Mouse (Mus musculus) limb, embryonic 10.5 days (tissue): Measurements from ENCODE around the gene Ccdc60. TPM values are rescaled to one million over a fixed set of nuclear protein-coding genes. Genes with fewer than 3 reads are reported as not detected.
"Not testable (repeated sequence)": the region's sequence is repeated elsewhere in the genome, so short reads cannot be mapped to it uniquely, and the experiment has no call there.

Experiments
- DNase-seq: peaks from one replicate; pipeline ENCODE4 v3.0.0-alpha.2; 2017; ENCODE audit warnings: low spot score
- H3K27ac ChIP-seq: fragments of 300-500 bp; sonication (generic); 2 replicates; pipeline ENCODE4 v1.5.1; 2016; ENCODE audit warnings: mild to moderate bottlenecking
- H3K27me3 ChIP-seq: fragments of 300-500 bp; sonication (generic); 2 replicates; pipeline ENCODE4 v1.6.1; 2016; ENCODE audit warnings: low read depth, mild to moderate bottlenecking; ENCODE audit not compliant: poor library complexity, severe bottlenecking
- H3K36me3 ChIP-seq: fragments of 300-500 bp; sonication (generic); 2 replicates; pipeline ENCODE4 v1.6.1; 2016; ENCODE audit warnings: mild to moderate bottlenecking, moderate library complexity
- H3K4me1 ChIP-seq: fragments of 300-500 bp; sonication (generic); 2 replicates; pipeline ENCODE4 v1.6.1; 2016
- H3K4me3 ChIP-seq: fragments of 300-500 bp; sonication (generic); 2 replicates; pipeline ENCODE4 v1.5.1; 2016; ENCODE audit warnings: mild to moderate bottlenecking, moderate library complexity
- H3K9me3 ChIP-seq: fragments of 300-500 bp; sonication (generic); replicated peaks from 2 replicates; pipeline ENCODE4 v1.6.1; 2016; ENCODE audit warnings: mild to moderate bottlenecking
- WGBS: fragments of 180-500 bp; shearing (Covaris S2); methylation state at CpG from one replicate; pipeline ENCODE4 v1.1.7; 2016; 5-methylcytosine and 5-hydroxymethylcytosine counted together
- polyA plus RNA-seq: library from polyadenylated mRNA; unstranded; fragments of >200 nt; fragmentation: Nextera tagmentation; extraction: Ambion mirVana; gene quantifications from 2 replicates; pipeline ENCODE4 v1.2.1, GENCODE M21; 2016

Gene Ccdc60
- polyA plus RNA-seq, 1 experiment from 2014 or later, result 1.1 TPM

- not testable (repeated sequence) for DNase-seq, H3K4me1 ChIP-seq, H3K36me3 ChIP-seq, H3K27ac ChIP-seq, H3K9me3 ChIP-seq, H3K4me3 ChIP-seq
- H3K27me3 ChIP-seq, result peaks cover 25% of the 10 kb centered on the region
Measured at GRCm38 (mm10) chr5:116146446-116146845, 142.3 kb downstream of the Ccdc60 start.

DNA sequence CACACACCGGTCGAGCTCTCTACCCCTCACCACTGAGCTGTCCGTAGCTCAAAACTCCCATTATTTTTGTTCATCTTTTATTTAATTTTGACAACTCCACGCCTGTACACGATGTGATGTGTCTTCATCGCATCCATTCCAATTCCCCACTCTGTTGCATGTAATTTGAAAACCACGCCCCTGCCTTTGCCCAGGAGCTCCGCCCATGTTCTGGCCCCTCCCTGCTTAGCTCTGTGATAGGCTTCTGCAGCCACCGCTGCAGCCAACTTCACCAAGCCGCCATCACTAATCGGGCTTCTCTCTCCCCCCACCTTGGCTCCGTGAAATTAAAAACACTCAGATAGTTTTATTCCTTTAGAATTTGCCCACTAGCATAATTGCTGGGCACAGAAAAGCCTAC is 144.1 kb downstream of the Ccdc60 start:
- no peak overlapping the region for H3K4me3 ChIP-seq
- no peak overlapping the region for H3K27ac ChIP-seq
- H3K9me3 ChIP-seq, result no peaks in the 10 kb centered on the region
- 66% methylated on average over 12 of the region's 12 CpGs for WGBS
- peaks cover 25% of the 10 kb centered on the region for H3K27me3 ChIP-seq
- no peaks in the 10 kb centered on the region for H3K36me3 ChIP-seq
- H3K4me1 ChIP-seq, result no peaks in the 10 kb centered on the region
- no peak for DNase-seq

- no peak overlapping the region for H3K27ac ChIP-seq
Measured at GRCm38 (mm10) chr5:116140682-116141081, 148.1 kb downstream of the Ccdc60 start.

DNA sequence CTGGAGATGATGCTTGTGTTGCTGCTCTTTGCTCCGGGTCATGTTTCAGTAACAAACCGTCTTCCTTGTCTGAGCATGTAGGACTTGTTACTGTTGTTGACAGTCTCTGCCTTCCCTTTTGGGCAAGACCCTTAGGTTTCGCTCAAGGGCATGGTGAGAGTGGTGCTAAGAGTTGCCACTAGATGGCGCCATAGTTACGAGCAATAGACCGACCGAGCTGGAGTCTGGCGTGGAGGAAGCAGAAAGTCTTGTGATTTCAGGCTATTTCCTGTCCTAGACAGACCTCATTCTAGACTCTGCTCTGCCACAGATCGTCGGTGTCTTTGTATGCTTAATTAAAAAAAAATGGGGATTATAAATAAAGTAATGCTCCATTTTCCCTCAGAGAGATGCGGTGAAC is 165.4 kb downstream of the Ccdc60 start:
- H3K36me3 ChIP-seq, result no peaks in the 10 kb centered on the region
- peak; percentile 83 for DNase-seq
- H3K27ac ChIP-seq, result 0 out of 2 replicates have a peak overlapping the region, but pooled peaks have one; percentile 9
- WGBS, result 12% methylated on average over 11 of the region's 11 CpGs
- H3K9me3 ChIP-seq, result no peaks in the 10 kb centered on the region
- no peak overlapping the region for H3K4me3 ChIP-seq
- H3K27me3 ChIP-seq, result no peaks in the 10 kb centered on the region
- H3K4me1 ChIP-seq, result no peaks in the 10 kb centered on the region

More at GRCm38 (mm10) chr5:116140682-116141081, 148.1 kb downstream of the Ccdc60 start:
- no peak for DNase-seq
- no peaks in the 10 kb centered on the region for H3K4me1 ChIP-seq
- no peaks in the 10 kb centered on the region for H3K9me3 ChIP-seq
- H3K36me3 ChIP-seq, result no peaks in the 10 kb centered on the region
- WGBS, result 23% methylated on average over 2 of the region's 2 CpGs
- H3K27me3 ChIP-seq, result peaks cover 25% of the 10 kb centered on the region
- no peak overlapping the region for H3K4me3 ChIP-seq

DNA sequence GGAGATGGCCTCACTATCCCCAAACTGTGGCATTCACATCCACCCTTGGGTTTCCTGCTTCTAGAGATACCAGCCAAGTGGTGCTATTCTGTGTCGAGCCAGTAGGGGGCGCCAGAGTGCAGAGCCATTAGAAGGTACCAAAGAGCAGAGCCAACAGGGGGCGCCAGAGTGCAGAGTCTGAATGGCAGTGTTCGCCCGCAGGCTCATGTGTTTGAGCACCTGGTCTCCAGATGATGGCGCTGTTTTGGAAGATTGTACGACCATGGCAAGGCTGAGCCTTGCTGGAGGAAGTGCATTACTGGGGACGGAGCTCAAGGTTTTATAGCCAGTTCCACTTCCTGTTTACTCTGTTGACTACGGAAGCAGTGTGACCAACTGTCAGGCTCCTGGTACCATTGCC is 172.2 kb downstream of the Ccdc60 start:
- H3K27me3 ChIP-seq, result no peaks in the 10 kb centered on the region
- WGBS, result 47% methylated on average over 9 of the region's 9 CpGs
- H3K4me3 ChIP-seq, result no peak overlapping the region
- H3K27ac ChIP-seq, result no peak overlapping the region
- peak; percentile 73 for DNase-seq
- H3K36me3 ChIP-seq, result no peaks in the 10 kb centered on the region
- H3K9me3 ChIP-seq, result no peaks in the 10 kb centered on the region
- no peaks in the 10 kb centered on the region for H3K4me1 ChIP-seq

DNA sequence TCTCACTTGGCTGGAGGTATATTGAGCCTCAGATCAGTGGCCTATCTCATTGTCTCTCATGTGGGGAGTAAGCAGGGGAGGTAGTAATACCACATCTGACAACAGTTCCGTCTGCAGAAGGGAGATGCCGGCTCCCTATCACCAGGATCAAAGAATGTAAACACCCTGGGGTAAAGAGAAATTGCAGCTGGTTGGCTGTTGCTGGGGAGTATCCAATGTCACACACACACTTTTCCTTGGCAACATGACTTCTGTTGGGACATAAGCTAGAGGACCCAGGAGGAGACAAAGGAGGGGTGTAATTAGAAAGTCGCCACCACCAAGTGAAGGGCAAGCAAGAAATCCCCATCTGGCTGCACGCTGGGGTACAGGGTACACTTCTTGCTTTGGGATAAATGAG is 172.7 kb downstream of the Ccdc60 start:
- Histone ChIP-seq H3K27ac (no peak overlapping the region), H3K4me1 (no peaks in the 10 kb centered on the region), H3K4me3 (no peak overlapping the region), H3K36me3 (no peaks in the 10 kb centered on the region), H3K27me3 (no peaks in the 10 kb centered on the region), H3K9me3 (no peaks in the 10 kb centered on the region)
- 58% methylated on average over 4 of the region's 4 CpGs for WGBS
- DNase-seq, result no peak

DNA sequence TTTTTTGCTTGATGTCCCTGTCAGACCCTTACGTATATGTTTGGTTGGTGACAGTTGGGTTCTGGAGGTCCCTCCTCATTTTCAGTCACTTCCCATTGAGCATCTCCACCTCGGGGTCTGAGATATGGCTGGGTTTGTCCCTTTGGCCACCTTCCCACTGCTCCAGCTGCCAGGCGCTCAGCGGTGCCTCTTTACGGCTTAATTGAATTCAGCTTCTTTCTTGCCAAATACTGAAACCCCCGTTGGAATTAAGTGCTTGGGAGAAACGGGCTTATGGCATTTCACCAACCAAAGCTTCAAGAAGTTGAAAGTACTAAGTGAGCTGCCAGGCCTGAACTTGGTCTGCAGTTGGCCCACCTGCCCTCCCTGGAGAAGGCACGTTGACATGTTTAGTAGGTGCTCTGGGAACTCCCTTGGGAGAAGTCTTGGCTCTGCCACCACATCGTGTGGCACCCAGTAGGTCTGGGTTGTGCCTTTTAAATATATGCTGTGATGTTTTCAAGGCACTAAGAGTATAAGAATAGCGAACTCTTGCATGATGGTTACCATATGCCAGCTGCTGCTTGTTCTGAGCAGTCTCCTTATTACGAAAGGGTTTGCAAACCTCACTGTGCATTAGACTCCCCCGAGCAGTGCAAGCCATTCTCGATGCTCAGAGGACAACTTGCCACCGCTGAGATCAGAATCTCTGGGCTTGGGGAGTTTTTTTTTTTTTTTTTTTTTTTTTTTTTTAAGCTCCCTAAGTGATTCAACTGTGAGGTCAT is 173.5 kb downstream of the Ccdc60 start:
- no peak overlapping the region for H3K4me3 ChIP-seq
- no peaks in the 10 kb centered on the region for H3K36me3 ChIP-seq
- H3K9me3 ChIP-seq, result no peaks in the 10 kb centered on the region
- WGBS, result 74% methylated on average over 14 of the region's 14 CpGs
- no peak overlapping the region for H3K27ac ChIP-seq
- H3K4me1 ChIP-seq, result no peaks in the 10 kb centered on the region
- no peak for DNase-seq
- no peaks in the 10 kb centered on the region for H3K27me3 ChIP-seq

DNA sequence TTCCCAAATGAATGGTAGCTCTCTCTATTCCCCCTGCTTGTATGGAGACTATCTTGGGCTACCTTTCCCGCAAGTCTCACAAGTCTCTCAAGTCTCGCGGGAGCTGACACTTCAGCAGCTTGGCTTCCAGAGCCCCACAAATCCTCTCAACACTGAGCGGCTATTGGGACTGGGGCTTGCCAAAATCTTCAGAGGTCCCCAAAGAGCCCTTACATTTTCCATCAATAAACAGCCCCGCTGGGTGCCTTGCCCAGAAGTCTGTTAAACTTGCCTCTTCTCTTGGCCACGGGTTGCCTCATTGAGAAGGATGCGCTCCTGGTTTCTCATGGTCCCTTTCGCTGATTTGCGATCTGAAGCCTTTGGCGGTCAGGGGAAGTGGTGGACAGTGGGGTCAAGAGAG is 180.1 kb downstream of the Ccdc60 start:
- DNase-seq, result no peak

DNA sequence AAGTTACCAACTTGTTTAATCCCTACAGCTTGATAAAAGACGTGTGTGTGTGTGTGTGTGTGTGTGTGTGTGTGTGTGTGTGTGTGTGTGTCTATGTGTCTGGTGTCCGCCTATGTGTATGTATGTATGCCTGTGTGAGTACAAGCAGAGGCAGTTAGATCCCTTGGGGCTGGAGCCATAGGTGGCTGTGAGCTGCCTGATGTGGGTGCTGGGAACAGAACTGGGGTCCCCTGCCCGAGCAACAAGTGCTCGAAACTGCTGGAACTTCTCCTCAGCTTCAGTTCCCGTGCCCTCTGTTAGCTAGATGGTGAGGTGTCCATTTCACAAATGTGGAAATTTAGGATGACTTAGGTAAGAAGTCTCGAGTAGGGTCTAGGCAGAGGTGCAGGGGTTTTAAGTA is 204.6 kb downstream of the Ccdc60 start:
- Histone ChIP-seq H3K4me1 (peaks cover 9% of the 10 kb centered on the region; the same call in 1 of the 2 replicates), H3K4me3 (no peak overlapping the region), H3K9me3 (no peaks in the 10 kb centered on the region), H3K27ac (no peak overlapping the region), H3K36me3 (no peaks in the 10 kb centered on the region), H3K27me3 (peaks cover 34% of the 10 kb centered on the region)
- 89% methylated on average over 6 of the region's 6 CpGs for WGBS
- DNase-seq, result no peak

More for the DNA sequence above, 180.1 kb downstream of the Ccdc60 start:
- WGBS, result 92% methylated on average over 10 of the region's 10 CpGs
- no peaks in the 10 kb centered on the region for H3K9me3 ChIP-seq
- no peaks in the 10 kb centered on the region for H3K4me1 ChIP-seq
- no peaks in the 10 kb centered on the region for H3K27me3 ChIP-seq
- H3K36me3 ChIP-seq, result no peaks in the 10 kb centered on the region
- no peak overlapping the region for H3K27ac ChIP-seq
- H3K4me3 ChIP-seq, result no peak overlapping the region

GRCm38 (mm10) chr5:116083081-116083480 is 205.7 kb downstream of the Ccdc60 start, which contains the start of gene Tmem233:
Gene Tmem233 (minus strand): TSS chr5:116083244.
- Histone ChIP-seq H3K4me3 (0 out of 2 replicates have a peak within 1 kb of the TSS, but pooled peaks have one; percentile 1), H3K36me3 (no peaks in the 10 kb centered on the region), H3K27me3 (peaks cover 34% of the 10 kb centered on the region), H3K9me3 (no peaks in the 10 kb centered on the region), H3K4me1 (peaks cover 9% of the 10 kb centered on the region; the same call in 1 of the 2 replicates), H3K27ac (no peak within 1 kb of the TSS)
- DNase-seq, result no peak
- 12% methylated on average over 17 of the region's 17 CpGs for WGBS

DNA sequence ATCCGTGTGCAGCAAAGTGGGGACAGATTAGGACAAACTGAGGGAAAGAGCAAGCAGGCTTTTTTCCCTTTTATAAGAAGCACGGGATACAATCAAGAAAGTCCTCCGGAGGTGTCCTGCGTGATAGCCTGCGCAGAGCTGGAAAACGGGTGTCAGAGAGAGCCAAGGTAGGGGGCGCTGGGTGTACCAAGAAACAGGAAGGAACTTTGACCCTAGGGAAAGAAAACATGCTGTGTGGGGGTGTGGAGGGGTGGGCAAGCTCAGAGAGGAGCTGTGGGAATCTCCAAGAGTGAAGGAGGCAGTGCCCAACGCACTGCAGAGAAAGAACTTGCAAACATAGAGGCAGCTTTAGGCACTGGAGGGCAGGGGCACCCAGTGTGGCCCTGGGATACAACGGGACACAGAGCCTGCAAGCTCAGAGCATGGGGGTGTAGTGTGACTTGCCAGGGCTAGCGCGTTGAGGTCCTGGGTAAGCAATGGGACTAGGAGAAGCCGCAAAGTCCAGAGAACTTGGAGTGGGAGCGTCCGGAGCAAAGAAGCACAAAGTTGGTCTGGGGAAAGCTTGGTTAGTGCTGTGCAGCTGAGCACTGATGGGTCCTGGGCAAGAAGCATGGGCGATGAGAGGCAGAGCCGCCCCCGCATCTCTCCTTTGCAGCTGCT is 206.4 kb downstream of the Ccdc60 start:
- H3K4me3 ChIP-seq, result 0 out of 2 replicates have a peak overlapping the region, but pooled peaks have one; percentile 1
- H3K27ac ChIP-seq, result no peak overlapping the region
- peaks cover 9% of the 10 kb centered on the region; the same call in 1 of the 2 replicates for H3K4me1 ChIP-seq
- 39% methylated on average over 17 of the region's 17 CpGs for WGBS
- peaks cover 34% of the 10 kb centered on the region for H3K27me3 ChIP-seq
- H3K9me3 ChIP-seq, result no peaks in the 10 kb centered on the region
- DNase-seq, result no peak
- H3K36me3 ChIP-seq, result no peaks in the 10 kb centered on the region

- DNase-seq, result no peak
- Histone ChIP-seq H3K27ac (no peak overlapping the region), H3K27me3 (peaks cover 34% of the 10 kb centered on the region), H3K4me1 (peaks cover 9% of the 10 kb centered on the region; the same call in 1 of the 2 replicates), H3K4me3 (no peak overlapping the region), H3K36me3 (no peaks in the 10 kb centered on the region), H3K9me3 (no peaks in the 10 kb centered on the region)
- WGBS, result 82% methylated on average over 7 of the region's 7 CpGs
Measured at GRCm38 (mm10) chr5:116081616-116082015, 207.2 kb downstream of the Ccdc60 start.

- DNase-seq, result no peak
- H3K27ac ChIP-seq, result no peak overlapping the region
- H3K9me3 ChIP-seq, result no peaks in the 10 kb centered on the region
- H3K4me3 ChIP-seq, result no peak overlapping the region
- peaks cover 34% of the 10 kb centered on the region for H3K27me3 ChIP-seq
- H3K36me3 ChIP-seq, result no peaks in the 10 kb centered on the region
- H3K4me1 ChIP-seq, result peaks cover 9% of the 10 kb centered on the region; the same call in 1 of the 2 replicates
- WGBS, result 58% methylated on average over 6 of the region's 6 CpGs
Measured at GRCm38 (mm10) chr5:116080736-116081135, 208.0 kb downstream of the Ccdc60 start.
